Mouse (Mus musculus): ENCODE data around the gene Vmn2r76.
"Not testable (repeated sequence)": the region's sequence is repeated elsewhere in the genome, so short reads cannot be mapped to it uniquely, and the experiment has no call there.

Vmn2r76 gene

DNA sequence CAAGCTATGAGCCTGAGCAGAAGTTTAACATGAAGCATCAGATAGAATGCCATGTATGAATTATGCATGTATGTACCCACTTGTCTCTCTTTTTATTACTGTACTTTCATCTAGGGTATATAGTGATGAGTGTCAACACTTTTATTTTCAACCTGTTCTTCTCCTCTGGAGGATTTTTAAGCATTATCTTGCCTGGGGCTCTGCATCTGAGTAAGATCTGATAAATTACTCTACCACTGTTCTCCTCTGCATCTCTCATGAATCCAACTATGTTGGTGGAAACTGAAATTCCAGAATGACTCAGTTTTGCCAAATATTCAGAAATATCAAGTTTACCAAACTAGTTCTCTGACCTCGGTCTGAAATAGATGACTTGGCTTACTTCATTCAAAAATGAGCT, at the start of gene Vmn2r76:
Gene Vmn2r76, minus strand, starts transcription at position 101 of the 400 bp plus-strand sequence.
- DNase-seq (ENCODE audit: low spot score) = no peak

DNA sequence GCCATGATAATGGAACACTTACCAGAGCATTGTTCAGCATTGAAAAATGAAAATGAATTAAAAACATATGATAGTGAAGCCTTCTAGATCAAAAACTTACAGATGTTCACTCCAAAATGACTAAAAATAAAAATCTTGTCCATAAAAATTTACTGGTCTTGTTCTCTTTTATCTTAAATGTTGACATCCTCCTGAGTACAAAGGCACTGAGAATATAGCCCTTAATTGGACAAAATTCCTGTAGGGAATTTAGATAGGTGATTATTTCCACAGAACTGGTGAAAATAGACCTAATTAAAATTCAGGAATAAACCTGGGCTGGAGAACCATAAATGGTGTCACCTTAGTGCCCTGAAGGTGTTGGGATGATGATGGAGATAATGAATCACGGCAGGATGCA, 31.0 kb upstream of the Vmn2r76 start, which contains the start of gene Olfr310:
Gene Olfr310, minus strand, starts transcription at position 101 of the 400 bp plus-strand sequence.
- DNase-seq (ENCODE audit: low spot score) = no peak

DNA sequence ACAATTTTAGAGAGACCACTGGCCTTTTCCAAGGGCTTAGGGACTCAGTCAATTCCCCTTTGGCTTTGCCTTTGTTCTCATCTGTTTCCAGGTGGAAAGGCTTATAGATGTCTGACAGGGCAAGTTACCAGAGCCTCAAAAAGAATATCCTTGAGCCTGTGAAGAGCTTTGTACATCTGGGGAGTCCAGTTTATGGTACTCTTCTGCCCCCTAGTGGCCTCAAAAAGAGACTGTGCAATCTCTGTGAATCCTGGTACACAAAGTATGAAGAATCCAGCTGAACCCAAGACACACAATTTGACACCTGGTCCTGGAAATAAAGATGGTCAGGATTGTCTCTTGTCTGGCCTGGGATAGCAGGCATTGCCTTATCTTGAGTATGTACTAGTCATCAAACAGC, 34.8 kb downstream of the Vmn2r76 start:
- no peak for DNase-seq (ENCODE audit: low spot score)

DNA sequence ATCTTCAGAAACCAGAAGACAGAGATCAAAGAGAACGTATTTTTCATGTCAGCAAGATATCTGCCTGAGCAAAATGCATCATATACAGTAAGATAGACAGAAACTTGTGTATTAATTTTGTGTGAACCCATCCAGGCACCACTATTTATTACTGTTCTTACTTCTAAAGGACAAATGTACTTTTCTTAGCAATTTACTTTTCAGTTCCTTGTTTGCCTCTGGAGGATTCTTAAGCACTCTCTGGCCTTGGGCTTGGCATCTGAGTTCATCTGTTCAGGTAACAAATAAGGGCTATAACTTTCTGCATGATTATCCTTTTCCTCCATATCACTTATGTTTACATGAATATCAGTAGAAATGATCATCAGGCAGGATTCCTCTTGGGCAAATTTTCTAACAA, 74.4 kb downstream of the Vmn2r76 start, which contains the start of gene Vmn2r75:
Gene Vmn2r75, minus strand, starts transcription at position 101 of the 400 bp plus-strand sequence.
- not testable (repeated sequence) for DNase-seq (ENCODE audit: low spot score)

Data from urinary bladder, postnatal 14 days (tissue).